Comparison of ENCODE assay signal across 8 mouse cellular contexts in the genomic region with DNA sequence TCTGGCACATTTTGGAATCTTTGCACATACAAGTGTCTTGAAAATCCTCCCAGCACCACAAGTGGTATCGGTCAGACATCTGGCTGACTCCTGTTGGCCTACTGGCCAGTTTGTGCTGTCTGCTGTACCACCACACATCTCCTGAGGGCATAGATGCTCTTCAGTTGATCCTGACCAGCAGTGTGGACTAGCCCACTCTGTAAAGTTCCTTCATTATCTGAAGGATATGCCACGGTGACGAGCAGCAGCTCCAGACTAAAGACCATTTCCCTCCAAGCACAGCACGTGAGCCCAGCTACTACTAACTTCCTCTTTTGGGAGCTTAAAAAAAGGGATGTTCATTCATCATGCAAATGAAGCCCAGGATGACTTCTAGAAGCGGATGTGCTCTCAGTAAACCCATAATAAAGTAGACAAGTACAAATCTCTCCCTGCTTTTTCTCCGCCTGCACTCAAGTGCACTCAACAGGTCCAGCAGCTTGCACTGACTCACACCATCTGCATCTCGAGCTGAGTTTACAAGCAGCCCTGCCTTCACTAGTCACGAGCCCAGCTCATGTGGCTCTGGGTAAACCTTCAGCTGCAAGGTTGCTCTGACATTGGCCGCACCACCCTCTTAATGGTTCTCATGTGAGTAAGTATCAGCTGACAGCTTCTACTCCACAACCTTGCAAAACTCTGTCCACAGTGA. TPM values are rescaled to one million over a fixed set of nuclear protein-coding genes. Genes with fewer than 3 reads are reported as not detected.
A peak's percentile ranks its signal among the peaks of the same experiment; 100 is the strongest.
DNase-seq lines count a peak whose midpoint lies in the region; ATAC-seq and TF ChIP-seq lines count a peak whose summit lies in the region.

No protein-coding gene starts in this region.

- H3K27me3 ChIP-seq in forebrain, postnatal 0 days (ENCODE audit: insufficient read depth, low read length) = no peaks in the 10 kb centered on the region
- no peaks in the 10 kb centered on the region for H3K27me3 ChIP-seq in forebrain, embryonic 10.5 days (ENCODE audit: poor library complexity, severe bottlenecking)

- H3K36me3 ChIP-seq in forebrain, postnatal 0 days (ENCODE audit: insufficient read depth) = no peaks in the 10 kb centered on the region
- H3K36me3 ChIP-seq in forebrain, embryonic 10.5 days (replicated peaks) = no peaks in the 10 kb centered on the region

- no peak overlapping the region for H3K9ac ChIP-seq in forebrain, postnatal 0 days

- H3K4me1 ChIP-seq in forebrain, postnatal 0 days (ENCODE audit: insufficient read depth) = no peaks in the 10 kb centered on the region
- peaks cover 16% of the 10 kb centered on the region for H3K4me1 ChIP-seq in forebrain, embryonic 10.5 days
- peaks cover 51% of the 10 kb centered on the region for H3K4me1 ChIP-seq in bone marrow macrophage, adult 2 months (ENCODE audit: control insufficient read depth, insufficient read depth, low read length)

- no peak for TF ChIP-seq POLR2A in bone marrow macrophage, adult 2 months (IDR thresholded peaks at IDR 0.05; ENCODE audit: borderline replicate concordance, low read depth, low read length)

- no peaks in the 10 kb centered on the region for H3K9me3 ChIP-seq in forebrain, postnatal 0 days (ENCODE audit: low read length)
- H3K9me3 ChIP-seq in forebrain, embryonic 10.5 days = no peaks in the 10 kb centered on the region

- intact Hi-C loops in left cerebral cortex, postnatal 25 days (cut with DNase I) = loop anchor here (5.0 kb wide), 1 partner anchor 36 kb away; the partner anchor contains the start of gene Fnip2
- intact Hi-C loops in gastrocnemius, postnatal 36 days (cut with DNase I) = no loop called here

- TF ChIP-seq CTCF in forebrain, postnatal 0 days (IDR thresholded peaks at IDR 0.05; ENCODE audit: low read depth) = no peak
- TF ChIP-seq CTCF in bone marrow macrophage, adult 2 months (IDR thresholded peaks at IDR 0.05; ENCODE audit: low read depth, low read length) = no peak

- 73% methylated on average over 9 of the region's 9 CpGs for WGBS in forebrain, postnatal 0 days
- 89% methylated on average over 9 of the region's 9 CpGs for WGBS in forebrain, embryonic 10.5 days

- ATAC-seq in forebrain, postnatal 0 days = peak; percentile 73

- no peak overlapping the region for H3K4me3 ChIP-seq in forebrain, postnatal 0 days (ENCODE audit: low read depth, low read length)
- no peak overlapping the region for H3K4me3 ChIP-seq in forebrain, embryonic 10.5 days
- H3K4me3 ChIP-seq in bone marrow macrophage, adult 2 months (ENCODE audit: insufficient read depth, low read length) = peak overlapping the region; percentile 94

- H3K4me2 ChIP-seq in forebrain, postnatal 0 days (ENCODE audit: low read depth) = no peak overlapping the region

- no peak overlapping the region for H3K27ac ChIP-seq in forebrain, postnatal 0 days (ENCODE audit: low read depth, low read length)
- H3K27ac ChIP-seq in forebrain, embryonic 10.5 days = no peak overlapping the region
- peak overlapping the region; percentile 97 for H3K27ac ChIP-seq in bone marrow macrophage, adult 2 months (ENCODE audit: insufficient read depth, low read depth, low read length)

- peak; percentile 35 for DNase-seq in forebrain, postnatal 0 days
- no peak for DNase-seq in forebrain, embryonic 10.5 days (ENCODE audit: extremely low spot score, low spot score)
- DNase-seq in heart, postnatal 4 days = peak; percentile 55
- DNase-seq in left cerebral cortex, postnatal 25 days (ENCODE audit: low spot score in 2 of 2) = peak; percentile 55 to 92
- peak; percentile 53 to 74 for DNase-seq in right cerebral cortex, postnatal 10 days (ENCODE audit: low spot score in 2 of 2)
- no peak for DNase-seq in thymus, postnatal 25 days
- no peak for DNase-seq in gastrocnemius, postnatal 36 days

RNA-seq across cellular contexts. Expression of gene Fnip2, which starts 35.9 kb away (rescaled TPM):
- total RNA-seq in forebrain, postnatal 0 days (2014; rRNA removed) = 31.2 and 37.7 TPM in 2 replicates
- 3.1 and 5.1 TPM in 2 replicates for polyA plus RNA-seq in forebrain, postnatal 0 days (2015; fragmentation: Nextera tagmentation; extraction: Ambion mirVana)
- polyA plus RNA-seq in forebrain, embryonic 10.5 days (2016; fragmentation: Nextera tagmentation; extraction: Ambion mirVana) = 5.6 and 6.5 TPM in 2 replicates
- 125 and 135 TPM in 2 replicates for polyA plus RNA-seq in bone marrow macrophage, adult 2 months (2012; ENCODE audit: insufficient read depth, insufficient read length, missing spikeins)
- 10 to 100 TPM; 17.8 to 19.4 TPM for total RNA-seq in heart, postnatal 4 days (2021)
- 10 to 100 TPM; 15.9 to 19.8 TPM for total RNA-seq in left cerebral cortex, postnatal 25 days (2021)
- total RNA-seq in gastrocnemius, postnatal 36 days (2021) = 1 to 10 TPM; 3.1 to 3.3 TPM

RNA-seq across cellular contexts. Expression of gene Ppid, which starts 59.4 kb away (rescaled TPM):
- 90.5 and 106 TPM in 2 replicates for total RNA-seq in forebrain, postnatal 0 days (2014; rRNA removed)
- polyA plus RNA-seq in forebrain, postnatal 0 days (2015; fragmentation: Nextera tagmentation; extraction: Ambion mirVana) = 132 and 135 TPM in 2 replicates
- polyA plus RNA-seq in forebrain, embryonic 10.5 days (2016; fragmentation: Nextera tagmentation; extraction: Ambion mirVana) = 241 and 245 TPM in 2 replicates
- 34.9 and 45.8 TPM in 2 replicates for polyA plus RNA-seq in bone marrow macrophage, adult 2 months (2012; ENCODE audit: insufficient read depth, insufficient read length, missing spikeins)
- total RNA-seq in heart, postnatal 4 days (2021) = 10 to 100 TPM; 40.1 to 48.0 TPM
- total RNA-seq in left cerebral cortex, postnatal 25 days (2021) = 10 to 100 TPM; 66.5 to 72.3 TPM
- 10 to 100 TPM; 40.2 to 46.0 TPM for total RNA-seq in gastrocnemius, postnatal 36 days (2021)

Comparison
In these comparisons a context has a peak if more than half of its experiments do, and no peak if none do; other contexts are left out.
1. DNase-seq: peak in forebrain, postnatal 0 days (single experiment), heart, postnatal 4 days (single experiment), left cerebral cortex, postnatal 25 days (2 of 2) and right cerebral cortex, postnatal 10 days (2 of 2); none in forebrain, embryonic 10.5 days (single experiment), thymus, postnatal 25 days (single experiment) and gastrocnemius, postnatal 36 days (0 of 2).